Mouse (Mus musculus): ENCODE results near the gene Vmn2r26.
"Not testable (repeated sequence)": the region's sequence is repeated elsewhere in the genome, so short reads cannot be mapped to it uniquely, and the experiment has no call there.

Vmn2r26 gene

GRCm38 (mm10) chr6:124024268-124024667 is at the start of gene Vmn2r26:
Gene Vmn2r26, plus strand, starts transcription at chr6:124024568.
- DNase-seq, result not testable (repeated sequence)

DNA sequence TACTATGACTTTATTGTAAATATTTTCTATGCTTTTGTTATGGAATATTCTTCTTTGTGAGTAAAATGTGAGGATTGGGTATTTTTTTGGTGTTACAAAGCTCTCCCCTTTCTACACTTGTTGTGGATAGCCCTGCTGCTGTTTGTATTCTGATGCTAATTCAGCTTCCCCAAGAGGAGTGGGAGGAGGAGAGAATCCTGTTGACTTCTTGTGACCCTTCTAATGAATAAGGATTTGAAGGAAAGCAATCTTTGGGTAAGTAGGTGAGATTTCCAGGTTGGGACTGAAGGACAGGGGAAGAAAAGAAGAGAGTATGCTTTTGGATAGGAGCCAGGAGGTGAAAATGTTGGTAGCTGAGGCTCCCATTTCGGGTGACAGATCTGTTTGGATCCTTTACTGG is 3.5 kb upstream of the Vmn2r26 start:
- no peak for DNase-seq

DNA sequence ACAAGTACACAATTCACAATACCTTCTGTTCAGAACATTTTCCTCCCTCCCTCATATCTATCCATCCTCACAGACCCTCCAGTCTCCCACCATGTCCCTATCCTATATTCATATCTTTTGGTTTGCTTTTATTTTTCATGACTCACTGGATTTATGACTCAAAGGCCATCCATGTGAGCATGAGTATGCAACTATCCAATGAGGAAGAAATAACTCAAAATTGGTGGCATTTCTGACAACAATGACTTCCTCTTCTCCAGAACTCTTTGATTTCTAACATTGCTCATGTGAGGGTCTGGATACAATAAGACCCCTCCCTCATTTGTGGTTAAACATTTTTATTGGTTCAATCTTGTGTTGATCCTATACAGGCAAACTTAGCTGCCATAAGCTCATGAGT is 24.0 kb downstream of the Vmn2r26 start:
- DNase-seq, result no peak

DNA sequence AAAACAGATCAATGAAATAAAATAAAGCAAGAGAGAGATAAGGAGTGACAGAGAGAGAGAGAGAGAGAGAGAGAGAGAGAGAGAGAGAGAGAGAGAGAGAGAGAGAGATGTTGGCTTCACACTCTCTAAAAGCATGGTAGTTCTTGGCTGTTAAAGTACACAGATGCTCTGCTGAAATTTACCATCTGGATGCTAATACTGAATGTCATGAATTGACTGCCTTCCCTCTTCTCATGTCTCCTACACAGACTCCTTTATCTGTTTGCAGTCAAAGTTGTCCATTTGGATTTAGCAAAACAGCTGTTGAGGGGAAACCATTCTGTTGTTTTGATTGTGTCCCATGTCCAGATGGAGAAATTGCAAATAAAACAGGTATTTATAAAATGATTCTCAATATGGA is 29.2 kb downstream of the Vmn2r26 start:
- DNase-seq, result not testable (repeated sequence)

- DNase-seq, result no peak
Observed at GRCm38 (mm10) chr6:124102334-124102733, 78.0 kb downstream of the Vmn2r26 start.

All from embryo, embryonic 11 days (tissue).